In the genomic region with DNA sequence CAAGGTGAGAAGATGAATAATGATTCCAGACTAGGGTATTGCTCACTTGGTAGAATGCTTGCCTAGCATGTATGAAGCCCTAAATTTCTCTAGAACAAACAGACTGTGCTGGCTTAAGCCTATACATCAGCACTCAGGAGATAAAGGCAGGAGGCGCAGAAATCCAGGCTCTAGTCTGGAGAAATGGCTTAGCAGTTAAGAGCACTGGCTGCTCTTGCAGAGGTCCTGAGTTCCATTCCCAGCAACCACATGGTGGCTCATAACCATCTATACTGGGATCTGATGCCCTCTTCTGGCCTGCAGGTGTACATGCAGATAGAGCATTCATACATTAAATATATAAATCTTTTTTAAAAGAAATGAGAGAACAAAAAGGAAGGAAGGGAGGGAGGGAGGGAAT, we compare ENCODE assay signal across 1 mouse cellular context.
TF ChIP-seq lines count a peak whose summit lies in the region.

No protein-coding gene starts in this region.

TF ChIP-seq in MEL, 35 proteins besides CTCF, POLR2A, EP300 and RAD21:
- TF ChIP-seq ZMIZ1 (IDR thresholded peaks at IDR 0.05; ENCODE audit: low read depth, low read length) (no peak), SMC3 (IDR thresholded peaks at IDR 0.05; ENCODE audit: low read depth, low read length) (peak; percentile 13; the same call in 1 of the 2 replicates), JUND (IDR thresholded peaks at IDR 0.05; ENCODE audit: low read depth, low read length) (no peak), ELF1 (IDR thresholded peaks at IDR 0.05; ENCODE audit: low read depth, low read length) (no peak), HCFC1 (IDR thresholded peaks at IDR 0.05; ENCODE audit: low read depth, low read length) (no peak), MYC (IDR thresholded peaks at IDR 0.05; ENCODE audit: low read depth, low read length) (0 out of 2 replicates have a peak, but pooled peaks have one; percentile 43), BHLHE40 (IDR thresholded peaks at IDR 0.05; ENCODE audit: borderline replicate concordance, low read depth, low read length) (no peak), ZC3H11A (IDR thresholded peaks at IDR 0.05; ENCODE audit: low read depth, low read length) (no peak), MAFK (IDR thresholded peaks at IDR 0.05; ENCODE audit: borderline replicate concordance, low read depth, low read length) (no peak), ZNF384 (IDR thresholded peaks at IDR 0.05; ENCODE audit: low read depth, low read length) (no peak)
